Mouse (Mus musculus): ENCODE measurements at regions not wholly inside any gene's neighbourhood (a gene's known extent, or its start where the extent isn't known, plus 50 kb on each side); places are given as distances from the start of the nearest gene placed in this dataset.
"Not testable (repeated sequence)": the region's sequence is repeated elsewhere in the genome, so short reads cannot be mapped to it uniquely, and the experiment has no call there.

- intact Hi-C loops (cut with DNase I): no loop called here
- DNase-seq: no peak
Observed at GRCm38 (mm10) chr9:115414190-115414589, 104.0 kb upstream of the Stt3b start.

- DNase-seq: no peak
- intact Hi-C loops (cut with DNase I): no loop called here
Observed at GRCm38 (mm10) chr9:115422786-115423185, 112.6 kb upstream of the Stt3b start.

GRCm38 (mm10) chr9:115426682-115427081 is 116.5 kb upstream of the Stt3b start:
- DNase-seq: no peak
- intact Hi-C loops (cut with DNase I): no loop called here

- DNase-seq: no peak
- intact Hi-C loops (cut with DNase I): no loop called here
Observed at GRCm38 (mm10) chr9:115430271-115430670, 120.0 kb upstream of the Stt3b start.

GRCm38 (mm10) chr9:115434696-115435095 is 124.5 kb upstream of the Stt3b start:
- DNase-seq: no peak
- intact Hi-C loops (cut with DNase I): no loop called here

GRCm38 (mm10) chr9:115436301-115436700 is 126.1 kb upstream of the Stt3b start:
- no peak for DNase-seq
- intact Hi-C loops (cut with DNase I): no loop called here

GRCm38 (mm10) chr9:115438234-115438633 is 128.0 kb upstream of the Stt3b start:
- DNase-seq; intact Hi-C loops (cut with DNase I): not testable (repeated sequence)

- intact Hi-C loops (cut with DNase I): no loop called here
- no peak for DNase-seq
Observed at GRCm38 (mm10) chr9:115446681-115447080, 136.5 kb upstream of the Stt3b start.

GRCm38 (mm10) chr9:115450741-115451320 is 140.6 kb upstream of the Stt3b start:
- no peak for DNase-seq
- intact Hi-C loops (cut with DNase I): no loop called here

GRCm38 (mm10) chr9:115454771-115455170 is 144.6 kb upstream of the Stt3b start:
- no peak for DNase-seq
- intact Hi-C loops (cut with DNase I): no loop called here

GRCm38 (mm10) chr9:115456121-115456520 is 145.9 kb upstream of the Stt3b start:
- DNase-seq: no peak
- intact Hi-C loops (cut with DNase I): no loop called here

- intact Hi-C loops (cut with DNase I): no loop called here
- no peak for DNase-seq
Observed at GRCm38 (mm10) chr9:115456638-115457037, 146.4 kb upstream of the Stt3b start.

- intact Hi-C loops (cut with DNase I): no loop called here
- DNase-seq: no peak
Observed at GRCm38 (mm10) chr9:115457889-115458710, 147.9 kb upstream of the Stt3b start.

- intact Hi-C loops (cut with DNase I); DNase-seq: not testable (repeated sequence)
Observed at GRCm38 (mm10) chr9:115459075-115459474, 148.9 kb upstream of the Stt3b start.

GRCm38 (mm10) chr9:115465326-115465725 is 155.1 kb upstream of the Stt3b start:
- intact Hi-C loops (cut with DNase I): no loop called here
- DNase-seq: no peak

- DNase-seq: no peak
Observed at GRCm38 (mm10) chr9:115468641-115469040, 158.4 kb upstream of the Stt3b start.

GRCm38 (mm10) chr9:115471582-115471981 is 161.4 kb upstream of the Stt3b start:
- intact Hi-C loops (cut with DNase I): no loop called here
- no peak for DNase-seq

More at GRCm38 (mm10) chr9:115468641-115469040, 158.4 kb upstream of the Stt3b start:
- intact Hi-C loops (cut with DNase I): no loop called here

GRCm38 (mm10) chr9:115473037-115473436 is 162.8 kb upstream of the Stt3b start:
- intact Hi-C loops (cut with DNase I): no loop called here
- no peak for DNase-seq

- no peak for DNase-seq
Observed at GRCm38 (mm10) chr9:115473847-115474246, 163.6 kb upstream of the Stt3b start.

GRCm38 (mm10) chr9:115474342-115474741 is 164.1 kb upstream of the Stt3b start:
- intact Hi-C loops (cut with DNase I): no loop called here

More at GRCm38 (mm10) chr9:115473847-115474246, 163.6 kb upstream of the Stt3b start:
- intact Hi-C loops (cut with DNase I): no loop called here

GRCm38 (mm10) chr9:115476205-115476604 is 166.0 kb upstream of the Stt3b start:
- intact Hi-C loops (cut with DNase I): no loop called here
- no peak for DNase-seq

More at GRCm38 (mm10) chr9:115474342-115474741, 164.1 kb upstream of the Stt3b start:
- DNase-seq: no peak
